8 mouse cellular contexts compared by ENCODE assay signal in genomic region chr8:116372574-116372973, GRCm38 (mm10).
A peak's percentile ranks its signal among the peaks of the same experiment; 100 is the strongest.
DNase-seq lines count a peak whose midpoint lies in the region; ATAC-seq and TF ChIP-seq lines count a peak whose summit lies in the region.

No protein-coding gene starts in this region.

- H3K27me3 ChIP-seq in kidney, embryonic 16.5 days (ENCODE audit: insufficient read depth, low read length): no peaks in the 10 kb centered on the region
- H3K27me3 ChIP-seq in lung, postnatal 0 days (replicated peaks; ENCODE audit: insufficient read depth, low read length): no peaks in the 10 kb centered on the region
- H3K27me3 ChIP-seq in testis, adult 2 months (ENCODE audit: control insufficient read depth, insufficient read depth, low read length): no peaks in the 10 kb centered on the region

- no peak overlapping the region for H3K4me2 ChIP-seq in kidney, embryonic 16.5 days (replicated peaks; ENCODE audit: low read depth, low read length)
- H3K4me2 ChIP-seq in lung, postnatal 0 days (replicated peaks; ENCODE audit: low read depth, low read length): no peak overlapping the region

- no peak for TF ChIP-seq EP300 in lung, postnatal 0 days (IDR thresholded peaks at IDR 0.05)

- H3K9ac ChIP-seq in kidney, embryonic 16.5 days (replicated peaks; ENCODE audit: low read length): no peak overlapping the region
- no peak overlapping the region for H3K9ac ChIP-seq in lung, postnatal 0 days (replicated peaks; ENCODE audit: low read depth)

- peak; percentile 60 for DNase-seq in adrenal gland, adult 2 months
- DNase-seq in adrenal gland, adult 8-10 months: no peak
- DNase-seq in adrenal gland, postnatal 14 days: peak; percentile 66
- peak; percentile 28 to 38 for DNase-seq in frontal cortex, postnatal 10 days (ENCODE audit: low spot score in 2 of 2)
- DNase-seq in lung, postnatal 0 days (ENCODE audit: low spot score): peak; percentile 82
- DNase-seq in thymus, postnatal 14 days: no peak

- no peak overlapping the region for H3K4me3 ChIP-seq in kidney, embryonic 16.5 days (ENCODE audit: low read length)
- H3K4me3 ChIP-seq in lung, postnatal 0 days (ENCODE audit: low read depth, low read length): no peak overlapping the region
- H3K4me3 ChIP-seq in testis, adult 2 months (ENCODE audit: control insufficient read depth, low read depth, low read length): no peak overlapping the region

- H3K36me3 ChIP-seq in kidney, embryonic 16.5 days (ENCODE audit: insufficient read depth, low read length): no peaks in the 10 kb centered on the region
- no peaks in the 10 kb centered on the region for H3K36me3 ChIP-seq in lung, postnatal 0 days (ENCODE audit: insufficient read depth, low read length)
- H3K36me3 ChIP-seq in testis, adult 2 months (ENCODE audit: control insufficient read depth, insufficient read depth, low read length): no peaks in the 10 kb centered on the region

- TF ChIP-seq POLR2A in testis, adult 2 months (IDR thresholded peaks at IDR 0.05; ENCODE audit: control insufficient read depth, low read depth, low read length): no peak

- 53% methylated on average over 3 of the region's 3 CpGs for WGBS in kidney, embryonic 16.5 days
- 52% methylated on average over 3 of the region's 3 CpGs for WGBS in lung, postnatal 0 days

- H3K4me1 ChIP-seq in kidney, embryonic 16.5 days (ENCODE audit: insufficient read depth, low read length): 0 out of 2 replicates have a peak, but pooled peaks cover 5% of the 10 kb centered on the region
- no peaks in the 10 kb centered on the region for H3K4me1 ChIP-seq in lung, postnatal 0 days (ENCODE audit: insufficient read depth, low read depth, low read length)
- H3K4me1 ChIP-seq in testis, adult 2 months (ENCODE audit: control insufficient read depth, insufficient read depth, low read length): peaks cover 13% of the 10 kb centered on the region

- TF ChIP-seq CTCF in lung, postnatal 0 days (IDR thresholded peaks at IDR 0.05): no peak
- no peak for TF ChIP-seq CTCF in testis, adult 2 months (IDR thresholded peaks at IDR 0.05; ENCODE audit: control insufficient read depth, insufficient read depth, insufficient replicate concordance, low read depth, low read length)

- no peak overlapping the region for H3K27ac ChIP-seq in kidney, embryonic 16.5 days (ENCODE audit: low read length)
- no peak overlapping the region for H3K27ac ChIP-seq in lung, postnatal 0 days (ENCODE audit: low read length)
- H3K27ac ChIP-seq in testis, adult 2 months (ENCODE audit: control insufficient read depth, insufficient read depth, low read depth, low read length): peak overlapping the region; percentile 45

- H3K9me3 ChIP-seq in kidney, embryonic 16.5 days (ENCODE audit: low read length): peaks cover 4% of the 10 kb centered on the region; the same call in 1 of the 2 replicates
- H3K9me3 ChIP-seq in lung, postnatal 0 days (ENCODE audit: low read length): no peaks in the 10 kb centered on the region

- 0 out of 2 replicates have a peak, but pooled peaks have one; percentile 42 for ATAC-seq in kidney, embryonic 16.5 days (ENCODE audit: low FRiP score, low TSS enrichment)
- peak; percentile 65 for ATAC-seq in lung, postnatal 0 days

Comparison
In these comparisons a context has a peak if more than half of its experiments do, and no peak if none do; other contexts are left out.
1. DNase-seq: peak in adrenal gland, adult 2 months (single experiment), adrenal gland, postnatal 14 days (single experiment), frontal cortex, postnatal 10 days (2 of 2) and lung, postnatal 0 days (single experiment); none in adrenal gland, adult 8-10 months (single experiment) and thymus, postnatal 14 days (single experiment).